Mouse (Mus musculus) MEL (cell line): ENCODE measurements around the gene Ankfn1.

Source experiments
- CHD2 ChIP-seq: IDR thresholded peaks from 2 replicates; pipeline ENCODE4 v1.6.1; 2011; ENCODE audit warnings: low read length, improper control_type of control experiment
- EP300 ChIP-seq, 2 experiments: IDR thresholded peaks; 2 replicates each; pipeline ENCODE4 v1.6.1; 2011; ENCODE audit warnings: improper control_type of control experiment in 2 of 2, low read length in 2 of 2, low read depth in 1 of 2, mild to moderate bottlenecking in 1 of 2
- GABPA ChIP-seq: IDR thresholded peaks from 2 replicates; pipeline ENCODE4 v1.6.1; 2012; ENCODE audit warnings: low read depth, mild to moderate bottlenecking, inconsistent platforms, low read length, improper control_type of control experiment, moderate library complexity
- KAT2A ChIP-seq: conservative IDR thresholded peaks from 2 replicates; pipeline ENCODE4 v1.6.1; 2012; ENCODE audit warnings: low read depth, low read length, improper control_type of control experiment, inconsistent platforms
- MAX ChIP-seq: IDR thresholded peaks from 2 replicates; pipeline ENCODE4 v1.6.1; 2011; ENCODE audit warnings: low read length, improper control_type of control experiment
- MXI1 ChIP-seq: IDR thresholded peaks from 2 replicates; pipeline ENCODE4 v1.6.1; 2011; ENCODE audit warnings: mild to moderate bottlenecking, low read depth, low read length, improper control_type of control experiment
- POLR2A ChIP-seq, 2 experiments: IDR thresholded peaks; 2 replicates each; pipeline ENCODE4 v1.6.1; 2011 to 2012; ENCODE audit warnings: low read length in 2 of 2, mild to moderate bottlenecking in 2 of 2, control low read depth in 1 of 2, improper control_type of control experiment in 1 of 2, low read depth in 1 of 2, moderate library complexity in 1 of 2; ENCODE audit not compliant: control insufficient read depth in 1 of 2, insufficient read depth in 1 of 2, poor library complexity in 1 of 2
- RCOR1 ChIP-seq: IDR thresholded peaks from 2 replicates; pipeline ENCODE4 v1.6.1; 2012; ENCODE audit warnings: low read depth, mild to moderate bottlenecking, inconsistent platforms, low read length, improper control_type of control experiment
- TCF12 ChIP-seq: IDR thresholded peaks from 2 replicates; pipeline ENCODE4 v1.6.1; 2014; ENCODE audit warnings: low read depth, mild to moderate bottlenecking, inconsistent platforms, low read length, improper control_type of control experiment, moderate library complexity

DNA sequence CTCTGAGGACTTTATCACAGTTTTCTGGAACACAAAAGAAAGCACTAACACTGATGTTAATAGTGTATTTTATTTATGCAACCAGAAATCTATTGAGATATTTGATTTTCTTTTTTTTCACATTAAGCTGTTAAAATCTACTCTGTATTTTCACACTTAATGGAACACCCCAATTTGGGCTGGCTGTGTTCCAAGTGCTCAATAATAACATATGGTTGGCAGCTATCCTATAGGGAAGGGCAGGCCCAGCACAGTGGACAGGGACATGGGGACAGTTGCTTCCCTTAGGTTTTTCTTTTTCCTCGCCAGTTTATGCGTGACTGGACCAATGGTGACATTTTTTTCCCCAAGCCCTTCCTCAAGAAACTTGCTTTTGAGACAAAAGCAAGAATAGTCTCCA, 4.5 kb downstream of the Ankfn1 start:
- TF ChIP-seq MAX (no peak), GABPA (no peak), RCOR1 (no peak), EP300 (IDR thresholded peaks at IDR 0.05; ENCODE audit: low read depth in 1 of 2, low read length in 2 of 2) (no peak), POLR2A (IDR thresholded peaks at IDR 0.05; ENCODE audit: control insufficient read depth in 1 of 2, insufficient read depth in 1 of 2, low read depth in 1 of 2, low read length in 2 of 2, poor library complexity in 1 of 2) (no peak), CHD2 (no peak), TCF12 (no peak), KAT2A (no peak), MXI1 (no peak)
